Mouse (Mus musculus) ES-E14 (cell line): ENCODE measurements around the gene Smox.

ENCODE experiments used
- CHD2 ChIP-seq: IDR thresholded peaks from 2 replicates; pipeline ENCODE4 v1.6.1; 2014; ENCODE audit warnings: mild to moderate bottlenecking, low read depth, low read length, inconsistent platforms
- ZC3H11A ChIP-seq: IDR thresholded peaks from 2 replicates; pipeline ENCODE4 v1.6.1; 2012; ENCODE audit warnings: low read depth, mild to moderate bottlenecking, inconsistent platforms, low read length, borderline replicate concordance

- TF ChIP-seq ZC3H11A (no peak), CHD2 (no peak)
These were observed 33.6 kb upstream of the Smox start for GRCm38 (mm10) chr2:131457728-131458127.
